Mouse (Mus musculus) megakaryocyte, embryonic 14.5 days (primary cell): ENCODE measurements around the gene Lypd6b. TPM values are rescaled to one million over a fixed set of nuclear protein-coding genes. Genes with fewer than 3 reads are reported as not detected.

ENCODE experiments used
- H3K27me3 ChIP-seq: replicated peaks from 2 replicates; pipeline ENCODE3; 2012; ENCODE audit warnings: inconsistent platforms
- H3K36me3 ChIP-seq: replicated peaks from 2 replicates; pipeline ENCODE3; 2012; ENCODE audit warnings: low read length, inconsistent platforms, mixed read lengths
- H3K4me1 ChIP-seq: 2 replicates; pipeline ENCODE4 v1.6.1; 2012; ENCODE audit warnings: inconsistent platforms
- H3K4me3 ChIP-seq: replicated peaks from 2 replicates; pipeline ENCODE3; 2012; ENCODE audit warnings: moderate library complexity, mild to moderate bottlenecking, inconsistent platforms
- H3K9me3 ChIP-seq: 2 replicates; pipeline ENCODE4 v1.6.1; 2012; ENCODE audit warnings: inconsistent platforms
- FLI1 ChIP-seq: IDR thresholded peaks from 2 replicates; pipeline ENCODE4 v1.6.1; 2012; ENCODE audit warnings: low read length, inconsistent platforms, mixed read lengths
- GATA1 ChIP-seq: IDR thresholded peaks from 3 replicates; pipeline ENCODE4 v1.6.1; 2012; ENCODE audit warnings: mixed read lengths, low read length, inconsistent platforms, borderline replicate concordance
- polyA plus RNA-seq: library from polyadenylated mRNA; stranded (reverse); fragments of >175 nt; gene quantifications from 2 replicates; pipeline ENCODE4 v1.2.3, GENCODE M21; 2012; ENCODE audit warnings: low replicate concordance; ENCODE audit not compliant: insufficient read depth

The Lypd6b gene
- polyA plus RNA-seq, 1 experiment: not detected

- Histone ChIP-seq H3K27me3 (no peaks in the 10 kb centered on the region), H3K4me3 (no peak overlapping the region), H3K4me1 (peaks cover 4% of the 10 kb centered on the region; the same call in 1 of the 2 replicates), H3K9me3 (no peaks in the 10 kb centered on the region), H3K36me3 (no peaks in the 10 kb centered on the region)
- TF ChIP-seq FLI1 (no peak), GATA1 (no peak)
Measured at GRCm38 (mm10) chr2:49922810-49923209, 135.3 kb downstream of the Lypd6b start.

DNA sequence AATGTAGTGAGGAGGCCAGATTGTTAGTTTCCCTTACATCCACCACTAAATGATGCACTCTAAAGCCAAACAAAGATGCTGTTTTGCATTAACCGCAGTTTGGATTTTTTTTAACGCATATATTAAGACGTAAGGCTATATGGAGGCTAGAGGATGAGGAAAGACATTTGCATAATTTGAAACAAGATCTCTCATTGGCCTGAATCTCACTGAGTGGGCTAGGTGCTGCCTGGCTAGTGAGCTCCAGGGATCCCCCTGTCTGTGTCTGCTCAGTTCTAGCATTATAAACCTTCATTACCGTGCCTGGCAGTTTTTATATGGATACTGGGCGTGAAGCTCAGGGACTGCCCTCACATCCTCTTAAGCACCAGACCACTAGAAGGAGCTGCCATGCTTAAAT lies 138.7 kb downstream of the Lypd6b start:
- Histone ChIP-seq H3K36me3 (no peaks in the 10 kb centered on the region), H3K4me3 (no peak overlapping the region), H3K4me1 (no peaks in the 10 kb centered on the region), H3K9me3 (no peaks in the 10 kb centered on the region), H3K27me3 (no peaks in the 10 kb centered on the region)
- TF ChIP-seq FLI1: no peak
- no peak for TF ChIP-seq GATA1

- TF ChIP-seq GATA1 (no peak), FLI1 (no peak)
- peaks cover 1% of the 10 kb centered on the region; the same call in 1 of the 2 replicates for H3K9me3 ChIP-seq
- H3K36me3 ChIP-seq: no peaks in the 10 kb centered on the region
- H3K4me3 ChIP-seq: no peak overlapping the region
- no peaks in the 10 kb centered on the region for H3K4me1 ChIP-seq
- no peaks in the 10 kb centered on the region for H3K27me3 ChIP-seq
Measured at GRCm38 (mm10) chr2:49927362-49927761, 139.9 kb downstream of the Lypd6b start.

DNA sequence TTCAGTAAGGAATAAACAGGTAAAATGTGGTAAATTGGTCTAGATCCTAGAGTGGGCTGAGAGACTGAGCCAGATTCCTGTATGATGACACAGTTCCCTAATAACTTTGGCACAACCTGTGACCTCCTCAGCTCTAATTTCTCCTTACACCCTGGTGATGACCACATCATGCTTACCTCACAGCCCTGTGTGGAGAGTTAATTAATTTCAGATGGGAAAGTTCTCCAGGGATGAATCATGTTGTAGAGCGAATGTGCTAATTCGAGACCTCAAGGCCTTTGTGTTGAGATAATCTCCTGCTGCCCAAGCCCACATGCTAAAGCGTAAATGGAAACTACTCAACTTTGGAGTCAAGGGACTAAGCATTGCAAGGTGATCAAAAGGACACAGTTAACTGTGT lies 142.4 kb downstream of the Lypd6b start:
- TF ChIP-seq GATA1: no peak
- H3K27me3 ChIP-seq: no peaks in the 10 kb centered on the region
- H3K36me3 ChIP-seq: no peaks in the 10 kb centered on the region
- peaks cover 3% of the 10 kb centered on the region; the same call in 1 of the 2 replicates for H3K9me3 ChIP-seq
- H3K4me3 ChIP-seq: no peak overlapping the region
- H3K4me1 ChIP-seq: peaks cover 4% of the 10 kb centered on the region

GRCm38 (mm10) chr2:49937621-49938020 lies 150.1 kb downstream of the Lypd6b start:
- Histone ChIP-seq H3K27me3 (no peaks in the 10 kb centered on the region), H3K4me1 (peaks cover 4% of the 10 kb centered on the region), H3K4me3 (no peak overlapping the region), H3K9me3 (no peaks in the 10 kb centered on the region), H3K36me3 (no peaks in the 10 kb centered on the region)
- TF ChIP-seq FLI1 (no peak), GATA1 (no peak)

DNA sequence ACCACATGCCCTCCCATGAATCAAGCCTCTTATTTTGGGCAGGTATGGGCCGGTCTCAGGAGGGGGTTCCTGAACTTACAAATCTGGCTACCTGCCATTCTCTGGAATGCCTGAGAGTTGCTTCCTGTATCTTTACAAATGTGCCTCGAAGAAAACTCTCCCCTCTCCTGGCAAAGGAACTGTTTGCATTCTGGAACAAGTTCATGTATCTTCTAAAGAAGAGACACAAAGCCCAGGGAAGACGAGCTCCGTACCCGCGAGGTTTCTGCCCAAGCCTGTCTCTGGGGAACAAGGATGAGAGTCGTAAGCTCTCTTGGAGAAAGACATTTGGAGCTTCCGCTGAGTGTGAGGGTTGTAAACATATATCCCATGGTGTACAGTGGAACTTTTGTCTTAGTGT lies 150.8 kb downstream of the Lypd6b start:
- Histone ChIP-seq H3K36me3 (no peaks in the 10 kb centered on the region), H3K4me3 (no peak overlapping the region), H3K9me3 (no peaks in the 10 kb centered on the region), H3K4me1 (peaks cover 4% of the 10 kb centered on the region), H3K27me3 (no peaks in the 10 kb centered on the region)
- TF ChIP-seq GATA1 (no peak), FLI1 (no peak)

GRCm38 (mm10) chr2:49940372-49940771 lies 152.9 kb downstream of the Lypd6b start:
- H3K36me3 ChIP-seq: no peaks in the 10 kb centered on the region
- H3K4me1 ChIP-seq: no peaks in the 10 kb centered on the region
- peaks cover 2% of the 10 kb centered on the region; the same call in 1 of the 2 replicates for H3K9me3 ChIP-seq
- TF ChIP-seq FLI1 (no peak), GATA1 (no peak)
- H3K27me3 ChIP-seq: no peaks in the 10 kb centered on the region
- H3K4me3 ChIP-seq: no peak overlapping the region

DNA sequence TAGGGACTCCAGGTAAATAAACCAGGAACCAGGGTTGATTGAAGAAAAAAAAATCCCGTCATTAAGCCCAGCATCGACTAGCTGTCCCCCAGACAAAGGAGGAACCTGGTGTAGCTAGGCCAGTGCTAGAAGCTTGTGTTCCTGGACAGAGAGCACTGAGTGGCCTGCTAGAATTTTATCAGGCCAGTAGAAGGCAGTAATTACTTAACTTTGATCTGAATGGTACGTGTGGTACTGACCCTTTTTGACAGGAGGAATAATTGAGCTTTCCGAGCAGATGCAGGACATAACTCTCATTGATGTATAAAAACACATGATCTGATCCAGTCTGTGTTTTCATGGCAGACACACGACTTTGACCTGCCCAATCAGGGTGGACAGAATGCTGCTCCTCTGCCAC lies 154.6 kb downstream of the Lypd6b start:
- TF ChIP-seq GATA1: no peak
- no peak for TF ChIP-seq FLI1
- Histone ChIP-seq H3K9me3 (peaks cover 4% of the 10 kb centered on the region), H3K4me1 (no peaks in the 10 kb centered on the region), H3K4me3 (no peak overlapping the region), H3K27me3 (no peaks in the 10 kb centered on the region), H3K36me3 (no peaks in the 10 kb centered on the region)

DNA sequence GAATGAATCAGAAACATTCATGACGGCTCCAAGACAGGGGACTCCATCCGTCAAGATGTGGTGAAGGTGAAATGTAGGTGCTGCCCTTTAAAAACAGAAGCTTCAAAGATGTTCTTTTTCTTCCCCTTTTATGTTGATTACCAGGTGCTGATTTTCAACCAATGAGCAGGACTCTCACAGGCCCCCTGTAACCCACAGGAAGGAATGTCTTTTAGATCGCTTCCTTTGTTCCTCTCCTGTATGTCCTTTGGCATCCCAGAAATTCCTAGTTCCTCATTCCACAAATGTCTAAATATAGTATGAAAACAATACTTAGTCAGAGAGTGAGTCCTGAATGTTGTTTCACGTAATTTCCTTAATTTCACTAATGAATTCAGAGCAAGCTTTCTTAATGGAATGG lies 164.2 kb downstream of the Lypd6b start:
- Histone ChIP-seq H3K9me3 (peaks cover 26% of the 10 kb centered on the region), H3K27me3 (no peaks in the 10 kb centered on the region), H3K36me3 (peaks cover 2% of the 10 kb centered on the region), H3K4me3 (no peak overlapping the region), H3K4me1 (peaks cover 37% of the 10 kb centered on the region)
- no peak for TF ChIP-seq FLI1
- TF ChIP-seq GATA1: no peak

- no peak overlapping the region for H3K4me3 ChIP-seq
- H3K27me3 ChIP-seq: no peaks in the 10 kb centered on the region
- H3K9me3 ChIP-seq: peaks cover 19% of the 10 kb centered on the region
- H3K36me3 ChIP-seq: peaks cover 2% of the 10 kb centered on the region
- no peak for TF ChIP-seq GATA1
- H3K4me1 ChIP-seq: peaks cover 37% of the 10 kb centered on the region
Measured at GRCm38 (mm10) chr2:49952632-49953293, 165.3 kb downstream of the Lypd6b start.
